Mouse (Mus musculus) cortical plate, adult 2 months (tissue): Measurements from ENCODE around the gene Pcx.

ENCODE experiments used
- CTCF ChIP-seq: fragments of 200-500 bp; IDR thresholded peaks from 2 replicates; pipeline ENCODE4 v1.5.1; 2011; ENCODE audit warnings: mild to moderate bottlenecking, control low read depth, low read length; ENCODE audit not compliant: insufficient read depth; ENCODE audit errors: extremely low read depth
- POLR2A ChIP-seq: fragments of 200-500 bp; IDR thresholded peaks from 2 replicates; pipeline ENCODE4 v1.6.1; 2011; ENCODE audit warnings: mild to moderate bottlenecking, low read length, control low read depth; ENCODE audit not compliant: insufficient read depth; ENCODE audit errors: extremely low read depth

DNA sequence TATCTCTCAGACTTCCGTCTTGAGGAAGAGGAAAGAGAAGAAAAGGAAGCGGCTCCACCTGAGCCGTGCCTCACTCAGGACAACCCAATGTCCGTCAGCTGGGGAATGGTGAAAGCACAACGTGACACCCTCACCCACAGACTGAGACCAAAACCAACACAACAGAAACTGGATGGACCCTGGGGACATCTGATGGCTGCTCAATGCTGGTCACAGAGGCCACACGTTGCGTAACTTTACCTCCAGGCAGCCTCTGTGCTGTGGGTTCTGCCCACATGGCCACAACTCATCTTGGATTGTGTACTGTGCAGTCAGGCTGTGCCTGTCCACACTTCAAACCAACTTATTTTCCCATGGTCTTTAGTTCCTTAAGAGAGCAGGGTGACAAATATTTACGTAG, 48.3 kb upstream of the Pcx start:
- TF ChIP-seq CTCF (no peak), POLR2A (no peak)
